Mouse (Mus musculus): ENCODE results near the gene Cdc37l1. TPM values are rescaled to one million over a fixed set of nuclear protein-coding genes. Genes with fewer than 3 reads are reported as not detected.

Cdc37l1 gene
- 10 to 100 TPM; 63.6 to 69.9 TPM for total RNA-seq (2021)

- intact Hi-C loops (cut with DNase I): loop anchor here (2.0 to 5.0 kb wide), 4 partner anchors 25 to 262 kb away; partner anchors contain the start of genes Ak3 and Jak2
- peak; percentile 99 to 100 for DNase-seq
Observed at GRCm38 (mm10) chr19:28990194-28990589, at the start of gene Cdc37l1. Cdc37l1 (plus strand) TSS chr19:28990352.

- DNase-seq: no peak
- intact Hi-C loops (cut with DNase I): no loop called here
Observed at GRCm38 (mm10) chr19:28941271-28941670, 48.9 kb upstream of the Cdc37l1 start.

DNA sequence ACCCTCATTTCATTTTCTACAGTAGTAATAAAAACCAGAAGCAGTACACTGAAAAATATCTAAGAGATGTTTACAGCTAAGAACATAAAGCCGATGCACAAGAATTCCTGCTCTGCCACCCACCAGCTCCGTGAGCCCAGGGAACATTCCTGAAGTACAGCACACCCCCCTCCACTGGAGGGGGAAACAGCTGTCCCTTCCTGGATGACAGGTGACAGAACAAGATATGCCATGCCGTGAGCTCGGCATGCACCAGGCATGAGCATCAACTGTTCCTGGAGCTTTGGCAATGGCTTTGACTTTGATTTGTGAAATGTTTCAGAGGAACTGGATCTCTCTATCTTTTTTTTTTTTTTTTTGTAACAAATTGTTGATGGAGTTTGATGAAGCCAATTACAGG is 43.4 kb upstream of the Cdc37l1 start:
- intact Hi-C loops (cut with DNase I): no loop called here

GRCm38 (mm10) chr19:28947311-28947710 is 42.8 kb upstream of the Cdc37l1 start:
- DNase-seq: no peak
- intact Hi-C loops (cut with DNase I): no loop called here

More for the DNA sequence above, 43.4 kb upstream of the Cdc37l1 start:
- no peak for DNase-seq

- intact Hi-C loops (cut with DNase I): no loop called here
- DNase-seq: no peak
Observed at GRCm38 (mm10) chr19:28951251-28951650, 38.9 kb upstream of the Cdc37l1 start.

DNA sequence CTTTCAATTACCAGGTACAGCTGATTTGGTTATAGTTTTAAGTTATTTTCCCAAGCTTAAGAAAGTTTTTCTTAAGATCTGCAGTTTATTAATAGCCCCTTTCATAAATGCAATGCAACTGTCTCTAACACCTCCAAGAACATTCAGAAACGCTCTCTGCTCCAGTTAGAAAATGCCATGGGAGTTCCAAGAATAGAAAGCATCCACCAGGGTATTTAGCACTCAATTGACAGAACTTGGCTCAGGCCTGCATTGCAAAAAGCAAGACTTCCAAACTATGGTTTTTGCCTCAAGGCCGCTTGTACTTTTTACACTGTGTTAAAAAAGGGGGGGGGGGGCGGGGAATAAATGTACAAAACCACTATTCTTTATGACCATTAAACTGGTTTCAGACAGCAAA is 27.0 kb upstream of the Cdc37l1 start:
- intact Hi-C loops (cut with DNase I): loop anchor here (2.0 kb wide), 1 partner anchor 186 kb away; no protein-coding TSS in a partner anchor
- DNase-seq: no peak

DNA sequence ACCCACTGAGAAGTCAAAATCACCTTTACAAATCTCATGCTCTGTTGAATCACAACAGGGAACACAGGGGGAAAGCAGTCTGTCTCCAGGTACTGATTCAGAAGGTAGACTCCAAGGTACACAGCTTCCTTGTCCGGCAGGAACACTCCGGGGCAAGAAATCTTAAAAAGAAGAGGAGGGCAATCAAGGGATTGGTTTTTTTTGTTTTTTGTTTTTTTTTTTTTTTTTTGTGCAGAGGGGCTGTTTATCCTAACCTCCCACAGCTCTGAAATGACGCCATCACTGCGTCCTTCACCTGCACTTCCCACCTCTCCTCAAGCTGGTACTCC is 26.7 kb upstream of the Cdc37l1 start:
- DNase-seq: no peak
- intact Hi-C loops (cut with DNase I): loop anchor here (2.0 kb wide), 1 partner anchor 187 kb away; no protein-coding TSS in a partner anchor

DNA sequence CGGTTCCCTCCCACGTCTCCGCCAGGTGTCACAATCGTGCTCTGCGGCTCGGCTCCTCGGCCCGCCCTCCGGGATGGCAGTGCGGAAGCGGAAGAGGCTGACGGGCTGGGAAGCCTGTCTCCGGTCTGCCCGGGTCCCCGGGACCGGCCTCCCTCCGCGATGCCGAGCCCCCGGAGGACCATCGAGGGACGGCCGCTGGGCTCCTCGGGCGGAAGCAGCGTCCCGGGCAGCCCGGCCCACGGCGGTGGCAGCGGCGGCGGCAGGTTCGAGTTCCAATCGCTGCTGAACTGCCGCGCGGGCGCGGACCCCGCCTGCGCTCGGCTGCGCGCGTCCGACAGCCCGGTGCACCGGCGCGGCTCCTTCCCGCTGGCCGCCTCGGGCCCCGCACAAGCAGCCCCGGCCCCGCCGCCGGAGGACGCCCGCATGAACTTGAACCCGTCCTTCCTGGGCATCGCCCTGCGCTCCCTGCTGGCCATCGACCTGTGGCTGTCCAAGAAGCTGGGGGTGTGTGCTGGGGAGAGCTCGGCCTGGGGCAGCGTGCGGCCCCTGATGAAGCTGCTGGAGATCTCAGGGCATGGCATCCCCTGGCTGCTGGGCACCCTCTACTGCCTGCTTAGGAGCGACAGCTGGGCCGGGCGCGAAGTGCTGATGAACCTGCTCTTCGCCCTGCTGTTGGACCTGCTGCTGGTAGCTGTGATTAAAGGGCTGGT is 26.2 kb upstream of the Cdc37l1 start, which contains the start of gene Plpp6:
Plpp6 (plus strand) TSS at position 112 of the 710 bp plus-strand sequence.
- intact Hi-C loops (cut with DNase I): loop anchor here (2.0 kb wide), 2 partner anchors 27 to 187 kb away; partner anchors contain the start of gene Cdc37l1

GRCm38 (mm10) chr19:28964552-28964903 is 25.6 kb upstream of the Cdc37l1 start:
- no peak for DNase-seq
- intact Hi-C loops (cut with DNase I): loop anchor here (2.0 kb wide), 1 partner anchor 26 kb away; the partner anchor contains the start of gene Cdc37l1

More for the DNA sequence above, 26.2 kb upstream of the Cdc37l1 start, which contains the start of gene Plpp6:
- peak; percentile 82 to 86 for DNase-seq

DNA sequence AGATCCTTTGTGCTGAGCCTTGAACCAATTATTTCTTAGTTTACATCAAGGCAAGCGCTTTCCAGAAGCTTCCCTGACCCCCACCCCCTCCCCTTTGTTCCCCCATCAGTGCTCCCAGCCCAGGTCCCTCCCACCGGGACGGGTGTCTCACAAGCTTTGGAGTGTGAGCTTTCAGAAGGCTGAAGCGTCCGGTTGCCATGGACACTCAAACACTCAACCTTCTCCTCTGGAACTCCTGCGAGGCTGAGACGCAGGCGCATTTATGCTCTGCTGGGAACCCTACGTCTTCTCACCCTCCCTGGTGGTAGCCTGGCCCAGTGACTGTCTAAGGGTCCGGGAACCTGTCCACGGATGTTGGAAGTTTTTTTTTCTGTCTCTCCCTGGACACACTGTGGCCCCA is 22.5 kb upstream of the Cdc37l1 start, which contains the start of gene 4430402I18Rik:
4430402I18Rik (minus strand) TSS at position 149 of the 400 bp plus-strand sequence.
- intact Hi-C loops (cut with DNase I): no loop called here
- no peak for DNase-seq

DNA sequence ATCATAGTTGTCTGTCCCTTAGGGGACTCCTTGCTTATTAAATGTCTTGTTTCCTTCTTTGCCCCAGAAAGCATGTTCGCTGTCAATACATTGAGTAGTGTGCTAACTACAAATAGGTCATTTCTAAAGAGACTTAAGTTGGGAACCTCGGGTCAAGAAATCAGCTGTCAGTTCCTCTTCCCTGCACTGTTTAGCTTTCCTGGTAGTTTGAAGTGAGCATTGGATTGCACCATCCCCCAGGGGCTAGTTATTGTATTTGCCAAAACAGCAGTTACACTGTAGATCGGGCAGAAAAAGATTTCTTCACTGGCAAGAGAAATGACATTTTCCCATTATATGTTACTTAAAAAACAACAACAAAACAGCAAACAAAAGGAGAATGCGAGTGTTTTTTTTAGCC is 22.0 kb upstream of the Cdc37l1 start:
- no peak for DNase-seq
- intact Hi-C loops (cut with DNase I): no loop called here

GRCm38 (mm10) chr19:28969231-28969630 is 20.9 kb upstream of the Cdc37l1 start:
- DNase-seq: no peak
- intact Hi-C loops (cut with DNase I): no loop called here

- intact Hi-C loops (cut with DNase I): no loop called here
Observed at GRCm38 (mm10) chr19:28970251-28970650, 19.9 kb upstream of the Cdc37l1 start.

GRCm38 (mm10) chr19:28974862-28975611 is 15.1 kb upstream of the Cdc37l1 start:
- intact Hi-C loops (cut with DNase I): loop anchor here (1.0 to 5.0 kb wide), 2 partner anchors 87 to 380 kb away; no protein-coding TSS in a partner anchor
- peak; percentile 82 to 83 for DNase-seq

More at GRCm38 (mm10) chr19:28970251-28970650, 19.9 kb upstream of the Cdc37l1 start:
- DNase-seq: peak in 1 of 2 experiments; percentile 17

DNA sequence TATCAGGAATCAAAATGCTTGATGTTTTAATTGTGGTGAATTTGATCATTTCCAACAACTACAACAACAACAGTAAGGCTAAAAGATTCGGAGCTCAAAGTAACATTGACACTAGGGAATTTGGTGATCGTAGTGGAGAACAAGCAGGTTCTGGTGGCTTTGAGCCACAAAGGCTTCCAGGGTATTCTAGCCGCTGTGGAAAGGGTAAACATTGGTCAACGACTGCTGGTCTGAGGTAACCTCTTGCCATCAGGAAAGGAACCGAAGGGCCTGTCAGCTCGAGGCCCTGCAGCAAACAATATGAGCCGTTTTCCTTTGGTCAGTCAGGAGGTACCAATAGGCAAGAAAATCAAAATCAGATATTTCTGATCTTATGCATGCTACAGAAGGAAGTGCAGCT is 7.5 kb upstream of the Cdc37l1 start:
- DNase-seq: no peak
- intact Hi-C loops (cut with DNase I): no loop called here

DNA sequence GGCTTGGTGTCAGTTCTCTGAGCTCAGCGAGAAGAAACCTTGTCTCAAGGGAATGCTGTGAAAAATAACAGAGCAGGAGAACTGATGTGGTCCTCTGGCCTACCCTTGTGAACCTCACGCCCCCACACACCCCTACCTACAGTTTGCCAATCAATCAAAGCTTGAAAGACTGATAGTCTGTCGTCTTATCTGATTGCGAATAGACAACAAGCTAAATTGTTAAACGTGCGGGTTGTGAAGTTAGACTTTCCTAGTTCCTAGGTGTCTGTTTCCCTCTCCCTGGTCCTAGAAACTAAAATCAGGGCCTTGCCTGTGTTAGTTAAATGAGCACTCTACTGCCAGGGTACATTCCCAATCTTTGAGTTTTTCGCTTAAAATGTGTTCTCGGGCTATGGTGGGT is 637 bp upstream of the Cdc37l1 start:
- no peak for DNase-seq
- intact Hi-C loops (cut with DNase I): loop anchor here (5.0 kb wide), 1 partner anchor 113 kb away; the partner anchor contains the start of gene Rcl1

GRCm38 (mm10) chr19:28990590-28991221 is 554 bp downstream of the Cdc37l1 start:
- no peak for DNase-seq
- intact Hi-C loops (cut with DNase I): loop anchor here (2.0 to 5.0 kb wide), 4 partner anchors 26 to 262 kb away; partner anchors contain the start of genes Ak3 and Jak2

- intact Hi-C loops (cut with DNase I): loop anchor here (2.0 to 5.0 kb wide), 4 partner anchors 27 to 261 kb away; partner anchors contain the start of genes Ak3 and Jak2
- no peak for DNase-seq
Observed at GRCm38 (mm10) chr19:28991391-28991790, 1.2 kb downstream of the Cdc37l1 start.

DNA sequence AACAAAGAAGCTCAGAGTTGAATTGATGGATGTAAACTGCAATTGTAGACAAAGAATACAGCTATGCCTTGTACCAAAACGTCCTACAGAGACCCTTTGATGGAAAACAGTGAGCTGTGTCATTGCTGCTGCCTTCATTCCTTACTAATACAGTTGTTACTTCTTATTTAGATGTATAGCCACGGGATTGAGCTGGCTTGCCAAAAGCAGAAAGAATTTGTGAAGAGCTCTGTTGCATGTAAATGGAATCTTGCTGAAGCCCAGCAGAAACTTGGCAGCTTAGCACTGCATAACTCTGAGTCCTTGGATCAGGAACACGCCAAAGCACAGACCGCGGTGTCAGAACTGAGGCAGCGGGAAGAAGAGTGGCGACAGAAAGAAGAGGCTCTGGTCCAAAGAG is 4.7 kb downstream of the Cdc37l1 start:
- intact Hi-C loops (cut with DNase I): loop anchor here (5.0 kb wide), 1 partner anchor 257 kb away; the partner anchor contains the start of gene Jak2
- DNase-seq: peak in 1 of 2 experiments; percentile 19

GRCm38 (mm10) chr19:28995366-28995765 is 5.2 kb downstream of the Cdc37l1 start:
- intact Hi-C loops (cut with DNase I): no loop called here
- DNase-seq: no peak

Data from heart, postnatal 36 days (tissue).